Mouse (Mus musculus) hindbrain, embryonic 16.5 days (tissue): Measurements from ENCODE around the gene Msi2. TPM values are rescaled to one million over a fixed set of nuclear protein-coding genes. Genes with fewer than 3 reads are reported as not detected.
A peak's percentile ranks its signal among the peaks of the same experiment; 100 is the strongest.

Source experiments
- ATAC-seq: fragments of 200-750 bp; cut with Nextera tagmentation; 2 replicates; pipeline ENCODE4 v1.8.0; 2017; ENCODE audit warnings: moderate TSS enrichment, moderate library complexity
- H3K27ac ChIP-seq: fragments of 300-500 bp; sonication (generic); 2 replicates; pipeline ENCODE4 v1.5.1; 2014; ENCODE audit warnings: low read depth, mild to moderate bottlenecking, control low read depth, low read length, moderate library complexity
- H3K27me3 ChIP-seq: fragments of 300-500 bp; sonication (generic); replicated peaks from 2 replicates; pipeline ENCODE4 v1.6.1; 2014; ENCODE audit warnings: low read length; ENCODE audit not compliant: control insufficient read depth, insufficient read depth
- H3K36me3 ChIP-seq: fragments of 300-500 bp; sonication (generic); 2 replicates; pipeline ENCODE4 v1.6.1; 2014; ENCODE audit warnings: mild to moderate bottlenecking, low read length, moderate library complexity, mixed read lengths; ENCODE audit not compliant: control insufficient read depth, insufficient read depth
- H3K4me1 ChIP-seq: fragments of 300-500 bp; sonication (generic); 2 replicates; pipeline ENCODE4 v1.6.1; 2014; ENCODE audit warnings: low read depth, low read length; ENCODE audit not compliant: control insufficient read depth, insufficient read depth
- H3K4me2 ChIP-seq: fragments of 300-500 bp; sonication (generic); 2 replicates; pipeline ENCODE4 v1.6.1; 2014; ENCODE audit warnings: mild to moderate bottlenecking, low read length, control low read depth, moderate library complexity
- H3K4me3 ChIP-seq: fragments of 300-500 bp; sonication (generic); 2 replicates; pipeline ENCODE4 v1.5.1; 2014; ENCODE audit warnings: mild to moderate bottlenecking, low read length, control low read depth, moderate library complexity
- H3K9ac ChIP-seq: fragments of 300-500 bp; sonication (generic); 2 replicates; pipeline ENCODE4 v1.6.1; 2014; ENCODE audit warnings: low read depth, mild to moderate bottlenecking, control low read depth, low read length, moderate library complexity
- H3K9me3 ChIP-seq: fragments of 300-500 bp; sonication (generic); 2 replicates; pipeline ENCODE4 v1.6.1; 2014; ENCODE audit warnings: mild to moderate bottlenecking, low read length, moderate library complexity; ENCODE audit not compliant: control insufficient read depth
- WGBS: fragments of 180-500 bp; shearing (Covaris S2); extraction: QIAGEN DNeasy Blood & Tissue Kit; methylation state at CpG from one replicate; pipeline ENCODE4 v1.1.7; 2014; 5-methylcytosine and 5-hydroxymethylcytosine counted together
- polyA plus RNA-seq: library from polyadenylated mRNA; unstranded; fragments of >200 nt; fragmentation: Nextera tagmentation; extraction: Ambion mirVana; gene quantifications from 2 replicates; pipeline ENCODE4 v1.2.1, GENCODE M21; 2015

Msi2 gene
- polyA plus RNA-seq, 1 experiment from 2014 or later: 31.0 TPM

GRCm38 (mm10) chr11:88570715-88571202 lies 147.6 kb downstream of the Msi2 start:
- Histone ChIP-seq H3K27me3 (no peaks in the 10 kb centered on the region), H3K36me3 (no peaks in the 10 kb centered on the region), H3K4me1 (peaks cover 40% of the 10 kb centered on the region), H3K9me3 (no peaks in the 10 kb centered on the region), H3K4me3 (no peak overlapping the region), H3K4me2 (no peak overlapping the region), H3K27ac (peak overlapping the region; percentile 21; the same call in 1 of the 2 replicates), H3K9ac (no peak overlapping the region)
- no peak for ATAC-seq
- 68% methylated on average over 6 of the region's 6 CpGs for WGBS

GRCm38 (mm10) chr11:88566613-88567606 lies 151.4 kb downstream of the Msi2 start:
- Histone ChIP-seq H3K4me3 (no peak overlapping the region), H3K4me1 (peaks cover 7% of the 10 kb centered on the region), H3K27ac (no peak overlapping the region), H3K27me3 (no peaks in the 10 kb centered on the region), H3K4me2 (no peak overlapping the region), H3K9ac (no peak overlapping the region), H3K36me3 (no peaks in the 10 kb centered on the region), H3K9me3 (no peaks in the 10 kb centered on the region)
- WGBS: 52% methylated on average over 20 of the region's 20 CpGs
- ATAC-seq: no peak

GRCm38 (mm10) chr11:88564810-88565209 lies 153.5 kb downstream of the Msi2 start:
- no peak overlapping the region for H3K4me2 ChIP-seq
- no peak overlapping the region for H3K9ac ChIP-seq
- 35% methylated on average over 7 of the region's 7 CpGs for WGBS
- peaks cover 12% of the 10 kb centered on the region for H3K4me1 ChIP-seq
- H3K27me3 ChIP-seq: no peaks in the 10 kb centered on the region
- H3K27ac ChIP-seq: no peak overlapping the region
- H3K4me3 ChIP-seq: no peak overlapping the region
- ATAC-seq: no peak
- no peaks in the 10 kb centered on the region for H3K36me3 ChIP-seq
- H3K9me3 ChIP-seq: no peaks in the 10 kb centered on the region

DNA sequence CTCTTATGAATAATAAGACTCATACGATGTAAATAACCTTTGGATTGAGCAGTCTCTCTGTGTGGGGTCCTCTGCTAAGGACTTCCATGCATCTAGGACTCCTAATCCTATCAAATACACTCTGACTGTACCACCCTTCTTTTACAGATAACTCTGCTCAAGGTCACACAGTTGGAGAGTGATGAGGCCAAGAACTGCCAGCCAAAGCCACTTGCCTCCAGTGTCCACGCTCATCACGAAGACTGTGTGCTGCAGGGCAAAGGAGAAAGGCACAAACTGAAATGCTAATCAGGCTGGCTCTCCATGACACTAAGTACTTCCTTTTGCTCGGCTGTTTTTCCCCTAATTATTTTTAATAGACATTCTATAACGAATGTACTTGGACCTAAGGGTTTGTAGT lies 153.9 kb downstream of the Msi2 start:
- H3K27me3 ChIP-seq: no peaks in the 10 kb centered on the region
- peak overlapping the region; percentile 30; the same call in 1 of the 2 replicates for H3K27ac ChIP-seq
- H3K36me3 ChIP-seq: no peaks in the 10 kb centered on the region
- no peak overlapping the region for H3K4me3 ChIP-seq
- ATAC-seq: no peak
- no peak overlapping the region for H3K9ac ChIP-seq
- no peaks in the 10 kb centered on the region for H3K9me3 ChIP-seq
- peaks cover 12% of the 10 kb centered on the region for H3K4me1 ChIP-seq
- 30% methylated on average over 5 of the region's 5 CpGs for WGBS
- H3K4me2 ChIP-seq: no peak overlapping the region

DNA sequence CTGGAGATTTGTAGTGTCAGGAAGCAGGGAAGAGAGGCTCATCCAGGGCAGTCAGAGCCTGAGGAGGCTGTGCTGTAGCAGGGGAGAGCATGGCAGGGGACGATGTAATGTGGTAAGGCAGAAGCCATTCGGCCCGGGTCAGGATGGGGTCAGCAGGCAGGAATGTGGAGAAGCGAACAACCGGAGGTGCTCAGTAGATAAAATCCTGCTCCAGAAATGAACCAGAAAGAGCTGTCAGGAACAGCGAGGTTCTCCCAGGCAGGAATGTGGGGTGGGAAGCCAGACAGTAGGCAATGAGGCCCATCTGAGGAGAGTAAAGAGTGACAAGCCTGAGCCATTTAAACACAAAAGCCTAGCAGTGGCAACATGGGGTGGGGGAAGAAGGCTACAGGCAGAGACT lies 157.1 kb downstream of the Msi2 start:
- 0 out of 2 replicates have a peak overlapping the region, but pooled peaks have one; percentile 4 for H3K9ac ChIP-seq
- no peak overlapping the region; the same call in 1 of the 2 replicates for H3K27ac ChIP-seq
- H3K4me2 ChIP-seq: no peak overlapping the region
- H3K27me3 ChIP-seq: no peaks in the 10 kb centered on the region
- H3K4me3 ChIP-seq: no peak overlapping the region
- H3K36me3 ChIP-seq: no peaks in the 10 kb centered on the region
- 0 out of 2 replicates have a peak, but pooled peaks have one; percentile 15 for ATAC-seq
- H3K4me1 ChIP-seq: peaks cover 26% of the 10 kb centered on the region
- H3K9me3 ChIP-seq: no peaks in the 10 kb centered on the region
- WGBS: 11% methylated on average over 6 of the region's 6 CpGs

GRCm38 (mm10) chr11:88560634-88561033 lies 157.7 kb downstream of the Msi2 start:
- H3K27me3 ChIP-seq: no peaks in the 10 kb centered on the region
- H3K4me1 ChIP-seq: peaks cover 32% of the 10 kb centered on the region
- H3K4me2 ChIP-seq: no peak overlapping the region
- H3K36me3 ChIP-seq: no peaks in the 10 kb centered on the region
- no peaks in the 10 kb centered on the region for H3K9me3 ChIP-seq
- no peak for ATAC-seq
- no peak overlapping the region; the same call in 1 of the 2 replicates for H3K27ac ChIP-seq
- no peak overlapping the region for H3K9ac ChIP-seq
- 72% methylated on average over 9 of the region's 9 CpGs for WGBS
- H3K4me3 ChIP-seq: no peak overlapping the region

- no peak for ATAC-seq
- WGBS: 46% methylated on average over 10 of the region's 10 CpGs
- Histone ChIP-seq H3K9me3 (no peaks in the 10 kb centered on the region), H3K4me2 (no peak overlapping the region), H3K27ac (no peak overlapping the region), H3K27me3 (no peaks in the 10 kb centered on the region), H3K9ac (no peak overlapping the region), H3K36me3 (no peaks in the 10 kb centered on the region), H3K4me1 (peaks cover 43% of the 10 kb centered on the region), H3K4me3 (no peak overlapping the region)
Observed at GRCm38 (mm10) chr11:88559365-88559970, 158.8 kb downstream of the Msi2 start.

DNA sequence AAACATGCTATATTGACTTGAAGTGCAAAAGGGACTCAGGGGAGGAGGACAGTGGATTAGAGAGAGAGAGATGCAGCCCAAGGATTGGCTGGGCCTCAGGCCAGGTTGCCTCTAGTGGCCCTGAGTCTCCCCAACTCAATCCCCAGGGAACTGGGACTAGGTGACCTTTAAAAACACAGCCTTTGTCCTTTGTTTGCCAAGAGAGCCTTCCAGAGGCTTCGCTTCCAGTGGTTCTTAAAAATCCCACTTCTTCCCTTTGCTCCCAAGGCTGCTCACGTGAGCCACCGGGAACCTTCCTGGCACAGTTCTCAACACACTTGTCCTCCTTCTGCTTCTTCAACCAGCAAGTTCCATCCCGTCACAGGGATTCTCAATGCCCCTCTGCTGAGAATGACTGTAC lies 159.6 kb downstream of the Msi2 start:
- H3K27me3 ChIP-seq: no peaks in the 10 kb centered on the region
- no peak for ATAC-seq
- H3K4me1 ChIP-seq: peaks cover 46% of the 10 kb centered on the region
- H3K4me2 ChIP-seq: no peak overlapping the region
- no peaks in the 10 kb centered on the region for H3K36me3 ChIP-seq
- H3K27ac ChIP-seq: 0 out of 2 replicates have a peak overlapping the region, but pooled peaks have one; percentile 4
- H3K9me3 ChIP-seq: no peaks in the 10 kb centered on the region
- H3K4me3 ChIP-seq: no peak overlapping the region
- no peak overlapping the region for H3K9ac ChIP-seq
- 67% methylated on average over 4 of the region's 4 CpGs for WGBS
